Mouse (Mus musculus) urinary bladder, postnatal 14 days (tissue): ENCODE measurements around the gene Grxcr1.

ENCODE experiments used
- DNase-seq: peaks from one replicate; pipeline ENCODE4 v3.0.0; 2021; ENCODE audit warnings: low spot score

Grxcr1 gene

GRCm38 (mm10) chr5:68093085-68093484, 61.5 kb downstream of the Grxcr1 start:
- no peak for DNase-seq

GRCm38 (mm10) chr5:68097665-68098624, 66.3 kb downstream of the Grxcr1 start:
- DNase-seq, result no peak

DNA sequence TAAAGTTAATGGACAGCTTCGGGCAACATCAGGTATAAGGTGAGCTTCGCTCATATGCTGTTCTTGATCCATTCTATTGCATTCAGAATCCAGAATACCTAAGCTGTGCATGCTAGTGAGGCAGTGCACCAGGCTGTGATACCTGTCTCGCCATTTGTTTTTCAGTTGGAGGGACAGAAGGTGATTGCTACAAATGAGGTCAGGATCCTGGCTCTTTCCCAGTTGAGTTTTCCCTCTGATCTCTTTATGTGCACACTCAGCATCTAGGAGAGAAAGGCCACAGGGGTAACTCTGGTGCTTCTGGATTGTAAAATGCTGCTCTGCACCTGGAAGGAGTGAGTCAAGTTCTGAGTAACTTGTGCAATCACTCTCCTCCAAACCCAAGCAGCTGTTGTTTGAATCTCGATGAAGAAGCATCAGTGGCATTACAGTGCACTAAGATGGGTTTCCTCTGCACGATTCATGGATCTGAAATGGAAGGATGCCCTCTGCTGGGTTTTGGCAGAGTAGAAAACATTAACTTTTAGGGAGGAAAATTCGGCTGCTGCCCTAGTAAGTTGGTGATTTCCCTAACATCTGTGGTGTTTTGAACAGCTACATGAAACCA, 80.9 kb downstream of the Grxcr1 start:
- DNase-seq, result no peak

- DNase-seq, result no peak
Observed at GRCm38 (mm10) chr5:68120880-68121279, 89.2 kb downstream of the Grxcr1 start.

DNA sequence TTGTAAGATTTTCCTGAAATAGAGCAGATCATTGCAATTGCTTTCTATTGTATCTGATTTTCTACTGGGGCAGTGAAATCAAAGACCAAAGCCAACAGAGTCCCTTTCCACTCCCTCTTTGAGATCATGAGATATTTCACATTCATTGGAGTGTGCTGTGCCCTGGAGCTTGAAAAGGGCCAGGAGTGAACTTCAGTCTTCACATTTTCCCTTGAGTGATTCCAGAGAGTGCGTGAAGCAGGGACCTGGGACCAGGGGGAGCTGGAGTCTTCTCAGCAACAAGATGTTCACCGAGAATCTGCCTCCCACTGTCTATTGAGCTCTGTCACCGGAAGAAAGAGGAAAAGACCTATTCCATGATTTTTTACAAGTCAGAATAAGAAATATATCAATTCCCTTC, 91.2 kb downstream of the Grxcr1 start:
- DNase-seq, result no peak

GRCm38 (mm10) chr5:68125478-68125877, 93.8 kb downstream of the Grxcr1 start:
- DNase-seq, result no peak

GRCm38 (mm10) chr5:68128421-68128820, 96.8 kb downstream of the Grxcr1 start:
- no peak for DNase-seq

GRCm38 (mm10) chr5:68128821-68129608, 97.4 kb downstream of the Grxcr1 start:
- DNase-seq, result no peak

DNA sequence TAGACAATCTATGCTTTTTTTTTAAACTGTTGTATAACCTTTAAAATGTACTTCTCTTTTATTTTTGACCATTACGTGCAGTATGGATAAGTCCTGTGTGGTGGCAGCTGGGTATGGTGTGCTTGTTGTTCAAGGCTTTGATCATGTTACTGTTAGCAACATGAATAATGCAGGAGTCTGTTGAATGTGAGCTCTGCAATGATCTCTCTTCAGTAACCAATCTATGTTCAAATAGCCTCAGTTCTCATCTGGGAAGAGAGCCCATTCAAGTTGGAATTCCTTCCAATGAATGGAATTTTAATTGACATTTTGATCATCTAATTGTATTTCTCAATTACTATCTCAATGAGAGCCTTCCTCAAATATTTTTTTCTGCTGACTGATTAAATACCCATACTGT, 115.2 kb downstream of the Grxcr1 start:
- no peak for DNase-seq

- DNase-seq, result no peak
Observed at GRCm38 (mm10) chr5:68149946-68150345, 118.3 kb downstream of the Grxcr1 start.

DNA sequence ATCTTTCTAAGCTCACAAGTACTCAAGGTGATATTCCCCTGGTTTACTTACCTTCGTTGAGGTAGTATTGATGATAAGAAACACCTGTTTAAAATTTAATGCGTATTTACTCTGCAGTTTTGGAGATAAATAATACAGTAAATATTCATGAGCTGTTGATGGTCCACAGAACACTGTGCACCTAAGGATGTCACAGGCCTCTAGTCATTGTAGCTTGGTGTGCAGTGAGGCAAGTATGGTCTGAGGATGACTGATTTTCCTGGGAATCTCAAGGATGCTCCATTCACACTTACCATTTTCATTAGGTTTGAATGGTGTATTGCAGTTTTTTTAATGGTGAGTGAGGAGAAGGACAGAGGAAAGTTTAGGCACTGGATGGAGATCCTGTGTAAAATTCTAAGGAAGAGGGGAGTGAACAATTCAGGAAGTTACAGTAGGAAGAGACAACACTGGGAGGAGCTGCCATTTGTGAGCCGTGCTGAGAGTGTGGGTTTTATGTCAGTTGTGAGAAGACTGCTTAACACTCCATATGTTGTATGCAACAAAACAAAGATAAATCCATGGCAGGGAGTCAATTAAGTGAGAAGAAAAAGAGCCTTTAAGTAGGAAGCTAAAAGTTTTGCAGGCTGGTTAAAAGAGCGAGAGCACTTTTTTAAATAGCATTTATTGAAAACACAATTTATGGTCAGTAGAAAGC, 118.9 kb downstream of the Grxcr1 start:
- no peak for DNase-seq

GRCm38 (mm10) chr5:68162503-68162902, 130.9 kb downstream of the Grxcr1 start:
- no peak for DNase-seq

DNA sequence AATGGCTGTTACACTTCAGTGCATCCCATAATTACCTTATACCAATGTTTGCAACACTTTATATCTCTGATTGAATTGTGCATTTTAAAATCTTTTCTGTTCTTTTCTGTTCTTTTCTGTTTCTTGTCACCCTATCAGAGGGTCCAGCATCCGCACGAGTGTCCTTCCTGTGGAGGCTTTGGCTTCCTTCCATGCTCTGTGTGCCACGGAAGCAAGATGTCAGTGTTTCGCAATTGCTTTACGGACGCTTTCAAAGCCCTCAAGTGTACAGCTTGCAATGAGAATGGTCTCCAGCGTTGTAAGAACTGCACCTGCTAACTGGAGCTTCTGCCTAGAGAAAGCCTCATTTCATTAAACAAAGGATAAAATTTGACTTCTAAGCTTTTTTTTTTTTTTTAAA, 134.3 kb downstream of the Grxcr1 start:
- DNase-seq, result no peak
